Mouse (Mus musculus): ENCODE results near the gene Ppp1r7. TPM values are rescaled to one million over a fixed set of nuclear protein-coding genes. Genes with fewer than 3 reads are reported as not detected.

Gene Ppp1r7
- polyA plus RNA-seq, 1 experiment from 2014 or later: 58.7 TPM

- Histone ChIP-seq H3K36me3 (ENCODE audit: control insufficient read depth, insufficient read depth, low read length) (no peaks in the 10 kb centered on the region), H3K27ac (ENCODE audit: low read length) (peak overlapping the region; percentile 51; the same call in 1 of the 2 replicates), H3K4me2 (ENCODE audit: low read depth, low read length) (peak overlapping the region; percentile 83), H3K9ac (ENCODE audit: low read depth, low read length) (peak overlapping the region; percentile 93), H3K4me1 (ENCODE audit: control insufficient read depth, insufficient read depth, low read length) (peaks cover 10% of the 10 kb centered on the region), H3K27me3 (replicated peaks; ENCODE audit: control insufficient read depth, insufficient read depth, low read length) (no peaks in the 10 kb centered on the region), H3K9me3 (ENCODE audit: control insufficient read depth, low read length) (no peaks in the 10 kb centered on the region), H3K4me3 (ENCODE audit: low read length) (peak overlapping the region; percentile 98)
- WGBS: under 1% methylated on average over 39 of the region's 39 CpGs
- peak; percentile 96 for ATAC-seq
These were observed 922 bp downstream of the Ppp1r7 start for GRCm38 (mm10) chr1:93343504-93344047.

GRCm38 (mm10) chr1:93347176-93347575 lies 4.5 kb downstream of the Ppp1r7 start:
- 92% methylated on average over 5 of the region's 5 CpGs for WGBS
- Histone ChIP-seq H3K4me1 (ENCODE audit: control insufficient read depth, insufficient read depth, low read length) (peaks cover 6% of the 10 kb centered on the region), H3K9ac (ENCODE audit: low read depth, low read length) (no peak overlapping the region), H3K36me3 (ENCODE audit: control insufficient read depth, insufficient read depth, low read length) (no peaks in the 10 kb centered on the region), H3K4me2 (ENCODE audit: low read depth, low read length) (no peak overlapping the region), H3K9me3 (ENCODE audit: control insufficient read depth, low read length) (no peaks in the 10 kb centered on the region), H3K4me3 (ENCODE audit: low read length) (no peak overlapping the region), H3K27me3 (replicated peaks; ENCODE audit: control insufficient read depth, insufficient read depth, low read length) (no peaks in the 10 kb centered on the region), H3K27ac (ENCODE audit: low read length) (no peak overlapping the region)
- ATAC-seq: no peak

- H3K4me1 ChIP-seq (ENCODE audit: control insufficient read depth, insufficient read depth, low read length): peaks cover under 1% of the 10 kb centered on the region
- no peak overlapping the region for H3K4me3 ChIP-seq (ENCODE audit: low read length)
- 76% methylated on average over 4 of the region's 4 CpGs for WGBS
- H3K9me3 ChIP-seq (ENCODE audit: control insufficient read depth, low read length): no peaks in the 10 kb centered on the region
- H3K9ac ChIP-seq (ENCODE audit: low read depth, low read length): no peak overlapping the region
- H3K27ac ChIP-seq (ENCODE audit: low read length): no peak overlapping the region
- no peak overlapping the region for H3K4me2 ChIP-seq (ENCODE audit: low read depth, low read length)
- peaks cover 9% of the 10 kb centered on the region for H3K36me3 ChIP-seq (ENCODE audit: control insufficient read depth, insufficient read depth, low read length)
- no peak for ATAC-seq
- H3K27me3 ChIP-seq (replicated peaks; ENCODE audit: control insufficient read depth, insufficient read depth, low read length): no peaks in the 10 kb centered on the region
These were observed 7.0 kb downstream of the Ppp1r7 start for GRCm38 (mm10) chr1:93349701-93350100.

- ATAC-seq: no peak
- Histone ChIP-seq H3K9ac (ENCODE audit: low read depth, low read length) (no peak overlapping the region), H3K9me3 (ENCODE audit: control insufficient read depth, low read length) (no peaks in the 10 kb centered on the region), H3K36me3 (ENCODE audit: control insufficient read depth, insufficient read depth, low read length) (peaks cover 14% of the 10 kb centered on the region), H3K27me3 (replicated peaks; ENCODE audit: control insufficient read depth, insufficient read depth, low read length) (no peaks in the 10 kb centered on the region), H3K4me1 (ENCODE audit: control insufficient read depth, insufficient read depth, low read length) (no peaks in the 10 kb centered on the region), H3K27ac (ENCODE audit: low read length) (no peak overlapping the region), H3K4me2 (ENCODE audit: low read depth, low read length) (no peak overlapping the region), H3K4me3 (ENCODE audit: low read length) (no peak overlapping the region)
- 92% methylated on average over 2 of the region's 2 CpGs for WGBS
These were observed 10.1 kb downstream of the Ppp1r7 start for GRCm38 (mm10) chr1:93352724-93353123.

GRCm38 (mm10) chr1:93362661-93363060 lies 20.0 kb downstream of the Ppp1r7 start:
- H3K27ac ChIP-seq (ENCODE audit: low read length): no peak overlapping the region
- WGBS: 89% methylated on average over 4 of the region's 4 CpGs
- H3K36me3 ChIP-seq (ENCODE audit: control insufficient read depth, insufficient read depth, low read length): peaks cover 16% of the 10 kb centered on the region
- no peak overlapping the region for H3K4me3 ChIP-seq (ENCODE audit: low read length)
- no peak overlapping the region for H3K9ac ChIP-seq (ENCODE audit: low read depth, low read length)
- no peaks in the 10 kb centered on the region for H3K4me1 ChIP-seq (ENCODE audit: control insufficient read depth, insufficient read depth, low read length)
- H3K4me2 ChIP-seq (ENCODE audit: low read depth, low read length): no peak overlapping the region
- no peak for ATAC-seq
- H3K27me3 ChIP-seq (replicated peaks; ENCODE audit: control insufficient read depth, insufficient read depth, low read length): no peaks in the 10 kb centered on the region
- H3K9me3 ChIP-seq (ENCODE audit: control insufficient read depth, low read length): no peaks in the 10 kb centered on the region

GRCm38 (mm10) chr1:93365641-93366040 lies 23.0 kb downstream of the Ppp1r7 start:
- peaks cover 12% of the 10 kb centered on the region; the same call in 1 of the 2 replicates for H3K36me3 ChIP-seq (ENCODE audit: control insufficient read depth, insufficient read depth, low read length)
- H3K4me2 ChIP-seq (ENCODE audit: low read depth, low read length): no peak overlapping the region
- no peaks in the 10 kb centered on the region for H3K4me1 ChIP-seq (ENCODE audit: control insufficient read depth, insufficient read depth, low read length)
- H3K27ac ChIP-seq (ENCODE audit: low read length): no peak overlapping the region
- 92% methylated on average over 6 of the region's 6 CpGs for WGBS
- H3K9ac ChIP-seq (ENCODE audit: low read depth, low read length): no peak overlapping the region
- no peaks in the 10 kb centered on the region for H3K9me3 ChIP-seq (ENCODE audit: control insufficient read depth, low read length)
- ATAC-seq: no peak
- H3K27me3 ChIP-seq (replicated peaks; ENCODE audit: control insufficient read depth, insufficient read depth, low read length): no peaks in the 10 kb centered on the region
- no peak overlapping the region for H3K4me3 ChIP-seq (ENCODE audit: low read length)

- no peaks in the 10 kb centered on the region for H3K9me3 ChIP-seq (ENCODE audit: control insufficient read depth, low read length)
- H3K4me2 ChIP-seq (ENCODE audit: low read depth, low read length): no peak within 1 kb of the TSS
- peak; percentile 66; the same call in 1 of the 2 replicates for ATAC-seq
- WGBS: 54% methylated on average over 4 of the region's 4 CpGs
- H3K27me3 ChIP-seq (replicated peaks; ENCODE audit: control insufficient read depth, insufficient read depth, low read length): no peaks in the 10 kb centered on the region
- H3K4me1 ChIP-seq (ENCODE audit: control insufficient read depth, insufficient read depth, low read length): no peaks in the 10 kb centered on the region
- peak within 1 kb of the TSS; percentile 7; the same call in 1 of the 2 replicates for H3K4me3 ChIP-seq (ENCODE audit: low read length)
- H3K36me3 ChIP-seq (ENCODE audit: control insufficient read depth, insufficient read depth, low read length): no peaks in the 10 kb centered on the region
- H3K27ac ChIP-seq (ENCODE audit: low read length): no peak within 1 kb of the TSS
- H3K9ac ChIP-seq (ENCODE audit: low read depth, low read length): 0 out of 2 replicates have a peak within 1 kb of the TSS, but pooled peaks have one; percentile 12
These were observed 31.0 kb downstream of the Ppp1r7 start, which contains the start of gene Ano7 for GRCm38 (mm10) chr1:93373665-93374064. Ano7 (plus strand) TSS chr1:93373930.

- no peaks in the 10 kb centered on the region for H3K36me3 ChIP-seq (ENCODE audit: control insufficient read depth, insufficient read depth, low read length)
- H3K4me3 ChIP-seq (ENCODE audit: low read length): no peak overlapping the region
- no peak overlapping the region for H3K27ac ChIP-seq (ENCODE audit: low read length)
- no peaks in the 10 kb centered on the region for H3K27me3 ChIP-seq (replicated peaks; ENCODE audit: control insufficient read depth, insufficient read depth, low read length)
- H3K4me1 ChIP-seq (ENCODE audit: control insufficient read depth, insufficient read depth, low read length): no peaks in the 10 kb centered on the region
- no peak overlapping the region for H3K4me2 ChIP-seq (ENCODE audit: low read depth, low read length)
- no peak for ATAC-seq
- H3K9me3 ChIP-seq (ENCODE audit: control insufficient read depth, low read length): no peaks in the 10 kb centered on the region
- no peak overlapping the region for H3K9ac ChIP-seq (ENCODE audit: low read depth, low read length)
- 57% methylated on average over 5 of the region's 5 CpGs for WGBS
These were observed 34.7 kb downstream of the Ppp1r7 start for GRCm38 (mm10) chr1:93377307-93377706.

- ATAC-seq: no peak
- Histone ChIP-seq H3K27ac (ENCODE audit: low read length) (no peak overlapping the region), H3K36me3 (ENCODE audit: control insufficient read depth, insufficient read depth, low read length) (no peaks in the 10 kb centered on the region), H3K4me2 (ENCODE audit: low read depth, low read length) (no peak overlapping the region), H3K9me3 (ENCODE audit: control insufficient read depth, low read length) (no peaks in the 10 kb centered on the region), H3K9ac (ENCODE audit: low read depth, low read length) (no peak overlapping the region), H3K4me3 (ENCODE audit: low read length) (no peak overlapping the region), H3K4me1 (ENCODE audit: control insufficient read depth, insufficient read depth, low read length) (no peaks in the 10 kb centered on the region), H3K27me3 (replicated peaks; ENCODE audit: control insufficient read depth, insufficient read depth, low read length) (no peaks in the 10 kb centered on the region)
- 76% methylated on average over 5 of the region's 5 CpGs for WGBS
These were observed 36.5 kb downstream of the Ppp1r7 start for GRCm38 (mm10) chr1:93379117-93379516.

- peak; percentile 63 for ATAC-seq
- Histone ChIP-seq H3K9ac (ENCODE audit: low read depth, low read length) (no peak overlapping the region), H3K4me3 (ENCODE audit: low read length) (no peak overlapping the region), H3K9me3 (ENCODE audit: control insufficient read depth, low read length) (no peaks in the 10 kb centered on the region), H3K27me3 (replicated peaks; ENCODE audit: control insufficient read depth, insufficient read depth, low read length) (no peaks in the 10 kb centered on the region), H3K4me2 (ENCODE audit: low read depth, low read length) (no peak overlapping the region), H3K4me1 (ENCODE audit: control insufficient read depth, insufficient read depth, low read length) (no peaks in the 10 kb centered on the region), H3K27ac (ENCODE audit: low read length) (no peak overlapping the region), H3K36me3 (ENCODE audit: control insufficient read depth, insufficient read depth, low read length) (no peaks in the 10 kb centered on the region)
- WGBS: 32% methylated on average over 2 of the region's 2 CpGs
These were observed 44.5 kb downstream of the Ppp1r7 start for GRCm38 (mm10) chr1:93387198-93387597.

Measured in intestine, embryonic 16.5 days (tissue).